Mouse (Mus musculus): ENCODE results near the gene Dctn5.
A peak's percentile ranks its signal among the peaks of the same experiment; 100 is the strongest.

The Dctn5 gene

GRCm38 (mm10) chr7:122163766-122164165 lies 30.9 kb downstream of the Dctn5 start:
- no peak for DNase-seq

- no peak for DNase-seq
These were observed 34.4 kb downstream of the Dctn5 start for GRCm38 (mm10) chr7:122167203-122167602.

GRCm38 (mm10) chr7:122170705-122171104 lies 37.9 kb downstream of the Dctn5 start:
- DNase-seq, result no peak

- DNase-seq, result no peak
These were observed 38.8 kb downstream of the Dctn5 start for GRCm38 (mm10) chr7:122171613-122172012.

GRCm38 (mm10) chr7:122180720-122181119 lies 47.9 kb downstream of the Dctn5 start:
- no peak for DNase-seq

- no peak for DNase-seq
These were observed 51.7 kb downstream of the Dctn5 start for GRCm38 (mm10) chr7:122184569-122184968.

- no peak for DNase-seq
These were observed 53.2 kb downstream of the Dctn5 start, which contains the start of gene Ern2 for GRCm38 (mm10) chr7:122186043-122186442. Gene Ern2 (minus strand): TSS chr7:122186207.

GRCm38 (mm10) chr7:122189484-122189883 lies 56.6 kb downstream of the Dctn5 start:
- DNase-seq, result peak; percentile 75 to 80

- no peak for DNase-seq
These were observed 58.3 kb downstream of the Dctn5 start for GRCm38 (mm10) chr7:122191097-122191496.

GRCm38 (mm10) chr7:122193919-122194318 lies 61.1 kb downstream of the Dctn5 start:
- DNase-seq, result no peak

GRCm38 (mm10) chr7:122196771-122197170 lies 63.9 kb downstream of the Dctn5 start:
- no peak for DNase-seq

- DNase-seq, result peak; percentile 70 to 76
These were observed 64.5 kb downstream of the Dctn5 start for GRCm38 (mm10) chr7:122197306-122197705.
